Mouse (Mus musculus) heart, postnatal 0 days (tissue): Measurements from ENCODE around the gene Slc35e2. TPM values are rescaled to one million over a fixed set of nuclear protein-coding genes. Genes with fewer than 3 reads are reported as not detected.

ENCODE experiments used
- ATAC-seq: fragments of 200-750 bp; cut with Nextera tagmentation; 2 replicates; pipeline ENCODE4 v1.8.0; 2017; ENCODE audit warnings: low read depth, moderate number of reproducible peaks, moderate library complexity; ENCODE audit not compliant: insufficient read depth
- DNase-seq: peaks from one replicate; pipeline ENCODE4 v3.0.0-alpha.2; 2016; ENCODE audit warnings: low spot score
- H3K27ac ChIP-seq: fragments of 300-500 bp; sonication (generic); 2 replicates; pipeline ENCODE4 v1.5.1; 2014; ENCODE audit warnings: low read depth, mild to moderate bottlenecking
- H3K27me3 ChIP-seq: fragments of 300-500 bp; sonication (generic); 2 replicates; pipeline ENCODE4 v1.6.1; 2014; ENCODE audit warnings: low read length, mixed read lengths; ENCODE audit not compliant: control insufficient read depth, insufficient read depth
- H3K36me3 ChIP-seq: fragments of 300-500 bp; sonication (generic); replicated peaks from 2 replicates; pipeline ENCODE4 v1.6.1; 2014; ENCODE audit warnings: low read length, mixed read lengths; ENCODE audit not compliant: control insufficient read depth, insufficient read depth
- H3K4me1 ChIP-seq: fragments of 300-500 bp; sonication (generic); 2 replicates; pipeline ENCODE4 v1.6.1; 2014; ENCODE audit warnings: antibody characterized with exemption; ENCODE audit not compliant: control insufficient read depth, insufficient read depth
- H3K4me2 ChIP-seq: fragments of 300-500 bp; sonication (generic); 2 replicates; pipeline ENCODE4 v1.6.1; 2014; ENCODE audit warnings: low read depth, mild to moderate bottlenecking, low read length, moderate library complexity
- H3K4me3 ChIP-seq: fragments of 300-500 bp; sonication (generic); 2 replicates; pipeline ENCODE4 v1.5.1; 2014; ENCODE audit warnings: low read depth, low read length
- H3K9ac ChIP-seq: fragments of 300-500 bp; sonication (generic); replicated peaks from 2 replicates; pipeline ENCODE4 v1.6.1; 2014; ENCODE audit warnings: low read depth, low read length, mixed read lengths
- H3K9me3 ChIP-seq: fragments of 300-500 bp; sonication (generic); replicated peaks from 2 replicates; pipeline ENCODE4 v1.6.1; 2016; ENCODE audit warnings: low read length; ENCODE audit not compliant: control insufficient read depth
- CTCF ChIP-seq: IDR thresholded peaks from 2 replicates; pipeline ENCODE4 v1.5.1; 2016; ENCODE audit warnings: antibody characterized with exemption, control low read depth, low read depth
- EP300 ChIP-seq: IDR thresholded peaks from 2 replicates; pipeline ENCODE4 v1.6.1; 2016; ENCODE audit warnings: antibody characterized with exemption, low read depth
- WGBS: fragments of 180-500 bp; shearing (Covaris S2); extraction: QIAGEN DNeasy Blood & Tissue Kit; methylation state at CpG from one replicate; pipeline ENCODE4 v1.1.7; 2014; 5-methylcytosine and 5-hydroxymethylcytosine counted together
- polyA plus RNA-seq: library from polyadenylated mRNA; unstranded; fragments of >200 nt; fragmentation: Nextera tagmentation; extraction: Ambion mirVana; gene quantifications from 2 replicates; pipeline ENCODE4 v1.2.1, GENCODE M21; 2015
- total RNA-seq: library from RNA; depleted of rRNA; stranded (reverse); fragments of >200 nt; gene quantifications from 2 replicates; pipeline ENCODE4 v1.2.3, GENCODE M21; 2014; ENCODE audit warnings: low replicate concordance

Gene Slc35e2
- total and polyA plus RNA-seq, 2 experiments from 2014 or later, result 4.4 to 11.8 TPM

DNA sequence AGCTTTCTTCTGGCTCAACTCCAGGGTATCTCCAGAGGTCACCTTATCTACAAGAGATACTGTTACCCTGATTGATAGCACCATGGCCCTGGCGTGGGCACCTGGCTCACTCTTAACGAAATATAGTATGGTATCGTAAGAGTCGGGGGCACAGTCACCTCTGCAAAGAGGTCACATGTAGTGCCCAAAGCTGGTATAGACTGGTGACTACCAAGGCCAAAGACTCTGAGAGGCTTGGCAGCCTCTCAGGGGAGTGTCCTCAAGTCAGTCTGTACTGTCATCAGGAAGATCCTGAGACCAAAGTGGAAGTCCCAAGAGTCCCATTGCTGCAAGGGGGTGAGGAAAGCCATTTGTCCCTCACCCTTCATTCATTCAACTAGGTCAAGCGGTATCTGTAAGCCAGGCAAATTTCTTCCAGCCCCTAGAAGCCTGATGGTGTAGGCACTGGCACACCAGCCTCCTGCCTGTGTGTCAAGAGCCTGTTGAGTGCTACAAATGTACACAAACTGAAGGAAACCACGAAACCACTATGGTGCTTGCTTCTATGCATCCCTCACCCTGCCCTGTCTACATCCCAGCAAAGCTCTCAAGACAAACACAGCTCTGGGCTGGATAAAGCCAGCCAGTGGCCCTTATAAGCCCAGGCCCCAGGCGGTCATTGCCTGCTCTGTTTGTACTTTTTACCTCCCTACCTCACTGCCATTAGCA, 10.1 kb upstream of the Slc35e2 start:
- ATAC-seq (no peak), DNase-seq (no peak)
- H3K9ac ChIP-seq, result no peak overlapping the region
- no peaks in the 10 kb centered on the region for H3K9me3 ChIP-seq
- no peak overlapping the region for H3K27ac ChIP-seq
- no peaks in the 10 kb centered on the region for H3K27me3 ChIP-seq
- no peak overlapping the region for H3K4me3 ChIP-seq
- peaks cover 49% of the 10 kb centered on the region for H3K36me3 ChIP-seq
- no peaks in the 10 kb centered on the region for H3K4me1 ChIP-seq
- no peak for TF ChIP-seq EP300
- no peak overlapping the region for H3K4me2 ChIP-seq
- 66% methylated on average over 7 of the region's 7 CpGs for WGBS

DNA sequence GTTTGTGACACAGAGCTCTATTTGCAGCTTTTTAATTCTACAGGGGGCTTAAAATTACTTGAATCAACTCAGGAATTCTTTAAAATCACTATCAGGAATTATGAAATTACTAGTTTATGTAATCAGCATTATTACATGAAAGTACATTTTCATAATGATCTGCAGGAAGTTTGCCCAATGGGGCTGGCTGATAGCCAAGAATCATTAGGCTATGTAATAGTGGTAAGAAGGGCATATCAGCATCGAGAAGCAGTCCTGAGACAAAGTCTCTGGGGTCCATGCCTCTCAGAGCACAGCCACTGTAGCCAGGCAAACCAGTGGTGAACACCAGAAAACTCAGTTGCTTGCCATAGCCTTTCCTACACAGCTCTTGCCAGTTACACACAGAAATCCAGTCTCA, 7.4 kb upstream of the Slc35e2 start:
- H3K4me1 ChIP-seq, result no peaks in the 10 kb centered on the region
- no peak overlapping the region for H3K4me3 ChIP-seq
- no peaks in the 10 kb centered on the region for H3K27me3 ChIP-seq
- 41% methylated on average over 1 of the region's 1 CpGs for WGBS
- H3K9me3 ChIP-seq, result no peaks in the 10 kb centered on the region
- TF ChIP-seq CTCF (no peak), EP300 (no peak)
- DNase-seq, result no peak
- no peak for ATAC-seq
- H3K9ac ChIP-seq, result no peak overlapping the region
- H3K36me3 ChIP-seq, result peaks cover 23% of the 10 kb centered on the region
- H3K27ac ChIP-seq, result no peak overlapping the region
- no peak overlapping the region for H3K4me2 ChIP-seq

DNA sequence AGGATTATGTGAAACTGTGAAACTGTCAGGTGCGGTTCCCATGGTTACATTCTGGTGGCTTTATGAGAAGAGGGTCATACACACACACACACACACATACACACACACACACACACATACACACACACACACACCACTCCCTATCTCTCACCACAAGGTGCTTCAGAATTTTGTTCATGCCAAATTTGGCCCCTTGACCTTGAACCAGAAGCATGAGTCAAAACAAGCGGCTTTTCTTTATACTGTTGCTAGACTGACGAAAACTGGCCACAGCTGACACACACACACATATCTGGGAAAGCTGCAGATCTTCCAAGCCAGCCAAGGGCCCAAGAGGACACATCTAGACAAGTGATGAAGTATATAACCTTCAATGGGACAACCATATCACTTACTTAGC, 5.4 kb upstream of the Slc35e2 start:
- H3K36me3 ChIP-seq, result peaks cover 3% of the 10 kb centered on the region; the same call in 1 of the 2 replicates
- H3K27me3 ChIP-seq, result no peaks in the 10 kb centered on the region
- no peak overlapping the region for H3K4me2 ChIP-seq
- ATAC-seq (no peak), DNase-seq (peak; percentile 17)
- no peak overlapping the region for H3K9ac ChIP-seq
- no peak overlapping the region for H3K4me3 ChIP-seq
- 49% methylated on average over 3 of the region's 3 CpGs for whole genome bisulfite sequencing
- no peaks in the 10 kb centered on the region for H3K9me3 ChIP-seq
- TF ChIP-seq CTCF (no peak), EP300 (no peak)
- H3K4me1 ChIP-seq, result no peaks in the 10 kb centered on the region
- no peak overlapping the region for H3K27ac ChIP-seq

DNA sequence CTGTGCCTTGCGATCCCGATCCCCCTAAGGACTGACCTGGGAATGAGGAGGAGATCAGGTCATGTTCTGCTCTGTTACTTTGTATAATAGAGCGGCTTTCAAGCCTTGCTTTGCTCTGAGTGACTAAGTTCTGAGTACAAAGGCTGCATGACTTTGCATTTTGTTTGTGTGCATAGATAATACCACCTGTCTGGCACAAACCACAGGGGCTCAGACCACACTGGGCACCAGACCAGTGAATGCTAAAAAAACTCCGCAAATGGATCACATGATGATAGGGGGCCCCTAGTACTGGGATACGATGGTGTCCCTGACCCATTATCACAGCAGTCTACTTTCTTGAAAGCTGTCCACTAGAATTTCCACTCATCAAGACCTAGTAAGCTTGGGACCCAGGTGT, 4.6 kb upstream of the Slc35e2 start:
- Histone ChIP-seq H3K36me3 (no peaks in the 10 kb centered on the region), H3K4me2 (no peak overlapping the region), H3K9ac (no peak overlapping the region), H3K4me1 (no peaks in the 10 kb centered on the region), H3K4me3 (no peak overlapping the region), H3K9me3 (no peaks in the 10 kb centered on the region), H3K27ac (no peak overlapping the region), H3K27me3 (no peaks in the 10 kb centered on the region)
- 68% methylated on average over 5 of the region's 5 CpGs for WGBS
- no peak for TF ChIP-seq CTCF
- TF ChIP-seq EP300, result no peak
- DNase-seq (no peak), ATAC-seq (no peak)

DNA sequence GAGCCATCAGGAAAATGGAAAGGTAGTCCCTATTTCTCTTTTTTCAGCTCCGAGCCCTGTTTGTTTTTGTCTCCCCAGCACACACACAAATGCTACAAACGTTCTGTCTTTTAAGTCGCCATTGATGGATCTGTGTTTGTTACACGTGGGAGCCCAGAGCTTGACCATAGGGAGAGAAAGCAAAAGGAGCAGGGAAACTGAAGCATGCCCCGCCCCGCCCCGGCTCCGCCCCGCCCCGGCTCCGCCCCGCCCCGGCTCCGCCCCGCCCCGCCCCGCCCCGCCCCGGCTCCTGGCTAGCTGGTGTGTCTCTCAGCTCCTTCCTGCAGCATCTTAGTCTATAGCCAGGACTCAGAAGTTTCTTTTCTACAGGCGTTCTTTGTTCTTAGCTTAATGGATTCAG, 2.7 kb upstream of the Slc35e2 start:
- H3K36me3 ChIP-seq, result no peaks in the 10 kb centered on the region
- no peak overlapping the region for H3K4me2 ChIP-seq
- TF ChIP-seq CTCF (no peak), EP300 (no peak)
- H3K27ac ChIP-seq, result no peak overlapping the region
- no peak overlapping the region for H3K4me3 ChIP-seq
- H3K9ac ChIP-seq, result no peak overlapping the region
- no peak for DNase-seq
- H3K27me3 ChIP-seq, result no peaks in the 10 kb centered on the region
- no peaks in the 10 kb centered on the region for H3K9me3 ChIP-seq
- H3K4me1 ChIP-seq, result no peaks in the 10 kb centered on the region
- 14% methylated on average over 20 of the region's 20 CpGs for WGBS
- no peak for ATAC-seq
